Mouse (Mus musculus) spleen, adult 12 weeks (tissue): ENCODE data around the gene Prkaa2.
"Not testable (repeated sequence)": the region's sequence is repeated elsewhere in the genome, so short reads cannot be mapped to it uniquely, and the experiment has no call there.

Experiments used
- DNase-seq: peaks from one replicate; pipeline ENCODE4 v3.0.0; 2022; ENCODE audit warnings: low spot score

Prkaa2 gene

GRCm38 (mm10) chr4:105016006-105016613 is 93.6 kb downstream of the Prkaa2 start:
- no peak for DNase-seq

GRCm38 (mm10) chr4:105015496-105015895 is 94.2 kb downstream of the Prkaa2 start:
- DNase-seq = no peak

GRCm38 (mm10) chr4:105013718-105014117 is 96.0 kb downstream of the Prkaa2 start:
- DNase-seq = no peak

GRCm38 (mm10) chr4:105007360-105008018 is 102.2 kb downstream of the Prkaa2 start:
- no peak for DNase-seq

- not testable (repeated sequence) for DNase-seq
These were observed 105.0 kb downstream of the Prkaa2 start for GRCm38 (mm10) chr4:105004649-105005048.

GRCm38 (mm10) chr4:105004135-105004534 is 105.6 kb downstream of the Prkaa2 start:
- no peak for DNase-seq

GRCm38 (mm10) chr4:105001736-105002135 is 108.0 kb downstream of the Prkaa2 start:
- no peak for DNase-seq

- no peak for DNase-seq
These were observed 110.0 kb downstream of the Prkaa2 start for GRCm38 (mm10) chr4:104999702-105000101.

- DNase-seq = no peak
These were observed 116.4 kb downstream of the Prkaa2 start for GRCm38 (mm10) chr4:104993140-104993874.

- no peak for DNase-seq
These were observed 117.4 kb downstream of the Prkaa2 start for GRCm38 (mm10) chr4:104992271-104992670.

- no peak for DNase-seq
These were observed 119.0 kb downstream of the Prkaa2 start for GRCm38 (mm10) chr4:104990686-104991085.

GRCm38 (mm10) chr4:104990016-104990415 is 119.7 kb downstream of the Prkaa2 start:
- DNase-seq = no peak

GRCm38 (mm10) chr4:104988709-104989108 is 121.0 kb downstream of the Prkaa2 start:
- no peak for DNase-seq

GRCm38 (mm10) chr4:104988102-104988501 is 121.6 kb downstream of the Prkaa2 start:
- DNase-seq = no peak

- no peak for DNase-seq
These were observed 122.1 kb downstream of the Prkaa2 start for GRCm38 (mm10) chr4:104987631-104988030.

- DNase-seq = no peak
These were observed 123.6 kb downstream of the Prkaa2 start for GRCm38 (mm10) chr4:104985960-104986632.
